ENCODE assay signal across 21 mouse cellular contexts in the genomic region with DNA sequence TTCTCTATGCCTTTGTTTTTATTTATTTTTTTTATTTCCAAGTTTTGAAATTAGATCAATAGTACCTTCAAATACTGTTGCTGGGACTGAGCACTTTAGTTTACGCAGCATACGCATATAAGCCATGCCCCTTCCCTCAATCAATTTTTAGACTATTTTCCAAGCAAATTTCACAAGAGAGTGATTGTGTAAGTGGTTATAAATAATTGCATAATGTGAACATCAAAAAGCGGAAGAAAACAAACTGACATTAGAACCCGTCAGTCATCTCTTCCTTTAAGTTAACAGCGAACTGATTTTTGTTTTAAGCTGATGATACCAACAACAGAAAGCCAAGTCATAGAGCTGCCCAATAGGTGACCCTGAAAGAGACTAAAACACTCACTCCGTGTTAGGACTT. TPM values are rescaled to one million over a fixed set of nuclear protein-coding genes. Genes with fewer than 3 reads are reported as not detected.
"Had no signal": no experiment of that assay in that cellular context is flagged by ENCODE, and none has a peak within 500 bp of the region (broad histone marks: within the 10 kb centered on the region; RNA-seq: fewer than 3 reads in every experiment).

No protein-coding gene starts in this region.

- H3K4me3 ChIP-seq: layer of hippocampus, adult 2 months; left cerebral cortex, adult 2 months; limb, embryonic 12.5 days; midbrain, embryonic 13.5 days; myocyte; neural tube, embryonic 15.5 days had no signal

- ATAC-seq: inflammation-experienced regulatory T-cells, adult 6 months; midbrain, embryonic 13.5 days had no signal

- H3K27ac ChIP-seq: layer of hippocampus, adult 2 months; left cerebral cortex, adult 2 months; limb, embryonic 12.5 days; midbrain, embryonic 13.5 days; neural tube, embryonic 15.5 days; stomach, postnatal 0 days had no signal

- H3K4me1 ChIP-seq: limb, embryonic 12.5 days; midbrain, embryonic 13.5 days; neural tube, embryonic 15.5 days had no signal

- H3K4me2 ChIP-seq: limb, embryonic 12.5 days; midbrain, embryonic 13.5 days; neural tube, embryonic 15.5 days had no signal

- DNase-seq: kidney, adult 11 months; kidney, postnatal 10 days; kidney, postnatal 4 days; liver; lung, postnatal 10 days; thymus, postnatal 14 days had no signal

- H3K36me3 ChIP-seq: limb, embryonic 12.5 days; midbrain, embryonic 13.5 days; neural tube, embryonic 15.5 days had no signal

- H3K27me3 ChIP-seq: limb, embryonic 12.5 days; midbrain, embryonic 13.5 days; neural tube, embryonic 15.5 days had no signal

- H3K9ac ChIP-seq: limb, embryonic 12.5 days; midbrain, embryonic 13.5 days; neural tube, embryonic 15.5 days had no signal

- H3K9me3 ChIP-seq: limb, embryonic 12.5 days; midbrain, embryonic 13.5 days; neural tube, embryonic 15.5 days had no signal

RNA-seq across cellular contexts. Expression of a gene that starts 19.6 kb away (rescaled TPM):
- total RNA-seq: megakaryocyte-erythroid progenitor cell, adult 5-6 weeks had no signal
- polyA plus RNA-seq: inflammation-experienced regulatory T-cells, adult 6 months had no signal

RNA-seq across cellular contexts. Expression of a gene that starts 35.6 kb away (rescaled TPM):
- total RNA-seq: layer of hippocampus, adult 2 months; layer of hippocampus, postnatal 25 days; left cerebral cortex, adult 2 months; left cerebral cortex, postnatal 14 days; midbrain, postnatal 0 days had no signal
- polyA plus RNA-seq: kidney, embryonic 14.5 days; limb, embryonic 12.5 days; midbrain, embryonic 13.5 days; midbrain, postnatal 0 days; neural tube, embryonic 11.5 days had no signal

RNA-seq across cellular contexts. Expression of a gene that starts 41.0 kb away (rescaled TPM):
- total RNA-seq: layer of hippocampus, adult 2 months; layer of hippocampus, postnatal 25 days; left cerebral cortex, adult 2 months; left cerebral cortex, postnatal 14 days; megakaryocyte-erythroid progenitor cell, adult 5-6 weeks; midbrain, postnatal 0 days had no signal
- polyA plus RNA-seq: inflammation-experienced regulatory T-cells, adult 6 months; limb, embryonic 12.5 days; liver, embryonic 16.5 days; midbrain, embryonic 13.5 days; midbrain, postnatal 0 days; myocyte; neural tube, embryonic 11.5 days; neural tube, embryonic 15.5 days had no signal
